Mouse (Mus musculus): ENCODE data around the gene Mmel1. TPM values are rescaled to one million over a fixed set of nuclear protein-coding genes. Genes with fewer than 3 reads are reported as not detected.

The Mmel1 gene
- polyA plus RNA-seq, 1 experiment from 2014 or later: 0.35 TPM

GRCm38 (mm10) chr4:154927899-154928337, 58.5 kb downstream of the Mmel1 start:
- no peaks in the 10 kb centered on the region for H3K36me3 ChIP-seq (ENCODE audit: control insufficient read depth, insufficient read depth, low read length)
- no peaks in the 10 kb centered on the region for H3K27me3 ChIP-seq (ENCODE audit: control insufficient read depth, insufficient read depth, low read depth, low read length)
- 18% methylated on average over 5 of the region's 5 CpGs for WGBS
- H3K27ac ChIP-seq (ENCODE audit: low read length): peak overlapping the region; percentile 56
- H3K9me3 ChIP-seq (ENCODE audit: control insufficient read depth, low read length): no peaks in the 10 kb centered on the region
- peak; percentile 82 for ATAC-seq (ENCODE audit: low read depth)
- peak overlapping the region; percentile 55 for H3K9ac ChIP-seq (ENCODE audit: low read length)
- H3K4me2 ChIP-seq (ENCODE audit: low read depth, low read length): peak overlapping the region; percentile 50
- H3K4me1 ChIP-seq (replicated peaks; ENCODE audit: control insufficient read depth, insufficient read depth, low read length): peaks cover 13% of the 10 kb centered on the region
- peak overlapping the region; percentile 32 for H3K4me3 ChIP-seq (ENCODE audit: low read length)

- Histone ChIP-seq H3K36me3 (ENCODE audit: control insufficient read depth, insufficient read depth, low read length) (no peaks in the 10 kb centered on the region), H3K9me3 (ENCODE audit: control insufficient read depth, low read length) (no peaks in the 10 kb centered on the region), H3K4me3 (ENCODE audit: low read length) (peak within 1 kb of the TSS; percentile 32), H3K4me1 (replicated peaks; ENCODE audit: control insufficient read depth, insufficient read depth, low read length) (peaks cover 13% of the 10 kb centered on the region), H3K9ac (ENCODE audit: low read length) (peak within 1 kb of the TSS; percentile 55), H3K4me2 (ENCODE audit: low read depth, low read length) (peak within 1 kb of the TSS; percentile 50), H3K27ac (ENCODE audit: low read length) (peak within 1 kb of the TSS; percentile 56), H3K27me3 (ENCODE audit: control insufficient read depth, insufficient read depth, low read depth, low read length) (no peaks in the 10 kb centered on the region)
- peak; percentile 21; the same call in 1 of the 2 replicates for ATAC-seq (ENCODE audit: low read depth)
- WGBS: 30% methylated on average over 12 of the region's 12 CpGs
Measured at GRCm38 (mm10) chr4:154928395-154929087, 59.2 kb downstream of the Mmel1 start, which contains the start of gene Tnfrsf14. TSS of gene Tnfrsf14 (minus strand) at chr4:154928563.

GRCm38 (mm10) chr4:154929088-154929660, 59.8 kb downstream of the Mmel1 start:
- ATAC-seq (ENCODE audit: low read depth): no peak
- Histone ChIP-seq H3K27ac (ENCODE audit: low read length) (no peak overlapping the region), H3K4me3 (ENCODE audit: low read length) (no peak overlapping the region), H3K36me3 (ENCODE audit: control insufficient read depth, insufficient read depth, low read length) (no peaks in the 10 kb centered on the region), H3K27me3 (ENCODE audit: control insufficient read depth, insufficient read depth, low read depth, low read length) (no peaks in the 10 kb centered on the region), H3K4me1 (replicated peaks; ENCODE audit: control insufficient read depth, insufficient read depth, low read length) (peaks cover 13% of the 10 kb centered on the region), H3K9me3 (ENCODE audit: control insufficient read depth, low read length) (no peaks in the 10 kb centered on the region), H3K4me2 (ENCODE audit: low read depth, low read length) (no peak overlapping the region), H3K9ac (ENCODE audit: low read length) (no peak overlapping the region)
- 72% methylated on average over 12 of the region's 12 CpGs for WGBS

GRCm38 (mm10) chr4:154933306-154933907, 64.0 kb downstream of the Mmel1 start:
- Histone ChIP-seq H3K9me3 (ENCODE audit: control insufficient read depth, low read length) (no peaks in the 10 kb centered on the region), H3K27ac (ENCODE audit: low read length) (no peak overlapping the region), H3K4me3 (ENCODE audit: low read length) (no peak overlapping the region), H3K4me1 (replicated peaks; ENCODE audit: control insufficient read depth, insufficient read depth, low read length) (peaks cover 3% of the 10 kb centered on the region), H3K27me3 (ENCODE audit: control insufficient read depth, insufficient read depth, low read depth, low read length) (no peaks in the 10 kb centered on the region), H3K4me2 (ENCODE audit: low read depth, low read length) (no peak overlapping the region), H3K9ac (ENCODE audit: low read length) (no peak overlapping the region), H3K36me3 (ENCODE audit: control insufficient read depth, insufficient read depth, low read length) (no peaks in the 10 kb centered on the region)
- WGBS: 52% methylated on average over 13 of the region's 13 CpGs
- ATAC-seq (ENCODE audit: low read depth): no peak

GRCm38 (mm10) chr4:154934800-154935199, 65.4 kb downstream of the Mmel1 start:
- H3K27me3 ChIP-seq (ENCODE audit: control insufficient read depth, insufficient read depth, low read depth, low read length): no peaks in the 10 kb centered on the region
- H3K4me1 ChIP-seq (replicated peaks; ENCODE audit: control insufficient read depth, insufficient read depth, low read length): no peaks in the 10 kb centered on the region
- H3K27ac ChIP-seq (ENCODE audit: low read length): no peak overlapping the region
- WGBS: 84% methylated on average over 2 of the region's 2 CpGs
- H3K36me3 ChIP-seq (ENCODE audit: control insufficient read depth, insufficient read depth, low read length): no peaks in the 10 kb centered on the region
- ATAC-seq (ENCODE audit: low read depth): no peak
- no peaks in the 10 kb centered on the region for H3K9me3 ChIP-seq (ENCODE audit: control insufficient read depth, low read length)
- H3K4me2 ChIP-seq (ENCODE audit: low read depth, low read length): no peak overlapping the region
- no peak overlapping the region for H3K9ac ChIP-seq (ENCODE audit: low read length)
- no peak overlapping the region for H3K4me3 ChIP-seq (ENCODE audit: low read length)

- 72% methylated on average over 7 of the region's 7 CpGs for WGBS
- Histone ChIP-seq H3K4me3 (ENCODE audit: low read length) (no peak overlapping the region), H3K4me1 (replicated peaks; ENCODE audit: control insufficient read depth, insufficient read depth, low read length) (no peaks in the 10 kb centered on the region), H3K4me2 (ENCODE audit: low read depth, low read length) (no peak overlapping the region), H3K9ac (ENCODE audit: low read length) (no peak overlapping the region), H3K27me3 (ENCODE audit: control insufficient read depth, insufficient read depth, low read depth, low read length) (no peaks in the 10 kb centered on the region), H3K36me3 (ENCODE audit: control insufficient read depth, insufficient read depth, low read length) (no peaks in the 10 kb centered on the region), H3K9me3 (ENCODE audit: control insufficient read depth, low read length) (no peaks in the 10 kb centered on the region), H3K27ac (ENCODE audit: low read length) (no peak overlapping the region)
- no peak for ATAC-seq (ENCODE audit: low read depth)
Measured at GRCm38 (mm10) chr4:154935788-154936187, 66.4 kb downstream of the Mmel1 start.

GRCm38 (mm10) chr4:154936542-154937255, 67.3 kb downstream of the Mmel1 start:
- Histone ChIP-seq H3K27me3 (ENCODE audit: control insufficient read depth, insufficient read depth, low read depth, low read length) (no peaks in the 10 kb centered on the region), H3K4me1 (replicated peaks; ENCODE audit: control insufficient read depth, insufficient read depth, low read length) (no peaks in the 10 kb centered on the region), H3K36me3 (ENCODE audit: control insufficient read depth, insufficient read depth, low read length) (no peaks in the 10 kb centered on the region), H3K4me2 (ENCODE audit: low read depth, low read length) (no peak overlapping the region), H3K4me3 (ENCODE audit: low read length) (no peak overlapping the region), H3K9ac (ENCODE audit: low read length) (no peak overlapping the region), H3K27ac (ENCODE audit: low read length) (no peak overlapping the region), H3K9me3 (ENCODE audit: control insufficient read depth, low read length) (no peaks in the 10 kb centered on the region)
- ATAC-seq (ENCODE audit: low read depth): no peak
- WGBS: 55% methylated on average over 8 of the region's 8 CpGs

GRCm38 (mm10) chr4:154937746-154938145, 68.4 kb downstream of the Mmel1 start:
- H3K4me1 ChIP-seq (replicated peaks; ENCODE audit: control insufficient read depth, insufficient read depth, low read length): no peaks in the 10 kb centered on the region
- 40% methylated on average over 1 of the region's 1 CpGs for WGBS
- H3K4me3 ChIP-seq (ENCODE audit: low read length): no peak overlapping the region
- ATAC-seq (ENCODE audit: low read depth): no peak
- H3K27me3 ChIP-seq (ENCODE audit: control insufficient read depth, insufficient read depth, low read depth, low read length): no peaks in the 10 kb centered on the region
- H3K4me2 ChIP-seq (ENCODE audit: low read depth, low read length): no peak overlapping the region
- H3K36me3 ChIP-seq (ENCODE audit: control insufficient read depth, insufficient read depth, low read length): no peaks in the 10 kb centered on the region
- H3K9ac ChIP-seq (ENCODE audit: low read length): no peak overlapping the region
- H3K27ac ChIP-seq (ENCODE audit: low read length): no peak overlapping the region
- H3K9me3 ChIP-seq (ENCODE audit: control insufficient read depth, low read length): no peaks in the 10 kb centered on the region

GRCm38 (mm10) chr4:154940156-154940555, 70.8 kb downstream of the Mmel1 start:
- no peaks in the 10 kb centered on the region for H3K36me3 ChIP-seq (ENCODE audit: control insufficient read depth, insufficient read depth, low read length)
- H3K4me1 ChIP-seq (replicated peaks; ENCODE audit: control insufficient read depth, insufficient read depth, low read length): no peaks in the 10 kb centered on the region
- no peaks in the 10 kb centered on the region for H3K27me3 ChIP-seq (ENCODE audit: control insufficient read depth, insufficient read depth, low read depth, low read length)
- H3K9me3 ChIP-seq (ENCODE audit: control insufficient read depth, low read length): no peaks in the 10 kb centered on the region
- no peak overlapping the region for H3K27ac ChIP-seq (ENCODE audit: low read length)
- no peak overlapping the region for H3K4me2 ChIP-seq (ENCODE audit: low read depth, low read length)
- 82% methylated on average over 2 of the region's 2 CpGs for WGBS
- H3K9ac ChIP-seq (ENCODE audit: low read length): no peak overlapping the region
- no peak overlapping the region for H3K4me3 ChIP-seq (ENCODE audit: low read length)
- ATAC-seq (ENCODE audit: low read depth): no peak

All from lung, embryonic 16.5 days (tissue).